Mouse (Mus musculus): ENCODE data around the gene Agap1. TPM values are rescaled to one million over a fixed set of nuclear protein-coding genes. Genes with fewer than 3 reads are reported as not detected.

The Agap1 gene
- polyA plus RNA-seq, 1 experiment from 2014 or later: 89.6 TPM

GRCm38 (mm10) chr1:89692420-89692819, 237.8 kb downstream of the Agap1 start:
- peaks cover 17% of the 10 kb centered on the region for H3K4me1 ChIP-seq (ENCODE audit: control insufficient read depth, insufficient read depth, low read length)
- no peak for ATAC-seq (ENCODE audit: low FRiP score, low TSS enrichment)
- no peaks in the 10 kb centered on the region for H3K27me3 ChIP-seq (ENCODE audit: control insufficient read depth, insufficient read depth, low read length)

GRCm38 (mm10) chr1:89694916-89695315, 240.3 kb downstream of the Agap1 start:
- H3K27me3 ChIP-seq (ENCODE audit: control insufficient read depth, insufficient read depth, low read length): no peaks in the 10 kb centered on the region; the same call in 1 of the 2 replicates

More at GRCm38 (mm10) chr1:89692420-89692819, 237.8 kb downstream of the Agap1 start:
- no peaks in the 10 kb centered on the region for H3K9me3 ChIP-seq (ENCODE audit: control insufficient read depth, low read length)
- H3K4me3 ChIP-seq (replicated peaks; ENCODE audit: low read depth, low read length): no peak overlapping the region
- H3K27ac ChIP-seq (replicated peaks; ENCODE audit: low read depth, low read length): no peak overlapping the region
- no peak overlapping the region for H3K4me2 ChIP-seq (ENCODE audit: low read length)
- H3K9ac ChIP-seq (replicated peaks; ENCODE audit: low read length): no peak overlapping the region
- 95% methylated on average over 12 of the region's 12 CpGs for WGBS
- no peak for DNase-seq
- peaks cover 18% of the 10 kb centered on the region for H3K36me3 ChIP-seq (ENCODE audit: control insufficient read depth, insufficient read depth, low read length)

GRCm38 (mm10) chr1:89697241-89697640, 242.6 kb downstream of the Agap1 start:
- peaks cover 23% of the 10 kb centered on the region for H3K36me3 ChIP-seq (ENCODE audit: control insufficient read depth, insufficient read depth, low read length)
- no peak for ATAC-seq (ENCODE audit: low FRiP score, low TSS enrichment)
- no peak overlapping the region for H3K9ac ChIP-seq (replicated peaks; ENCODE audit: low read length)
- 88% methylated on average over 2 of the region's 2 CpGs for WGBS
- H3K27ac ChIP-seq (replicated peaks; ENCODE audit: low read depth, low read length): no peak overlapping the region
- H3K4me2 ChIP-seq (ENCODE audit: low read length): no peak overlapping the region
- no peaks in the 10 kb centered on the region for H3K9me3 ChIP-seq (ENCODE audit: control insufficient read depth, low read length)
- H3K4me3 ChIP-seq (replicated peaks; ENCODE audit: low read depth, low read length): no peak overlapping the region
- no peak for DNase-seq
- H3K4me1 ChIP-seq (ENCODE audit: control insufficient read depth, insufficient read depth, low read length): peaks cover 17% of the 10 kb centered on the region
- no peaks in the 10 kb centered on the region; the same call in 1 of the 2 replicates for H3K27me3 ChIP-seq (ENCODE audit: control insufficient read depth, insufficient read depth, low read length)

More at GRCm38 (mm10) chr1:89694916-89695315, 240.3 kb downstream of the Agap1 start:
- DNase-seq: no peak
- H3K9ac ChIP-seq (replicated peaks; ENCODE audit: low read length): no peak overlapping the region
- H3K9me3 ChIP-seq (ENCODE audit: control insufficient read depth, low read length): no peaks in the 10 kb centered on the region
- H3K36me3 ChIP-seq (ENCODE audit: control insufficient read depth, insufficient read depth, low read length): peaks cover 15% of the 10 kb centered on the region
- WGBS: 96% methylated on average over 5 of the region's 5 CpGs
- ATAC-seq (ENCODE audit: low FRiP score, low TSS enrichment): no peak
- H3K4me1 ChIP-seq (ENCODE audit: control insufficient read depth, insufficient read depth, low read length): peaks cover 6% of the 10 kb centered on the region; the same call in 1 of the 2 replicates
- no peak overlapping the region for H3K27ac ChIP-seq (replicated peaks; ENCODE audit: low read depth, low read length)
- no peak overlapping the region for H3K4me3 ChIP-seq (replicated peaks; ENCODE audit: low read depth, low read length)
- H3K4me2 ChIP-seq (ENCODE audit: low read length): no peak overlapping the region

GRCm38 (mm10) chr1:89700166-89700565, 245.6 kb downstream of the Agap1 start:
- H3K4me2 ChIP-seq (ENCODE audit: low read length): no peak overlapping the region
- no peak overlapping the region for H3K4me3 ChIP-seq (replicated peaks; ENCODE audit: low read depth, low read length)
- no peak for ATAC-seq (ENCODE audit: low FRiP score, low TSS enrichment)
- no peak for DNase-seq
- no peak overlapping the region for H3K27ac ChIP-seq (replicated peaks; ENCODE audit: low read depth, low read length)
- 65% methylated on average over 9 of the region's 9 CpGs for WGBS
- H3K9ac ChIP-seq (replicated peaks; ENCODE audit: low read length): no peak overlapping the region
- H3K27me3 ChIP-seq (ENCODE audit: control insufficient read depth, insufficient read depth, low read length): no peaks in the 10 kb centered on the region; the same call in 1 of the 2 replicates
- H3K4me1 ChIP-seq (ENCODE audit: control insufficient read depth, insufficient read depth, low read length): peaks cover 35% of the 10 kb centered on the region
- peaks cover 18% of the 10 kb centered on the region for H3K36me3 ChIP-seq (ENCODE audit: control insufficient read depth, insufficient read depth, low read length)
- H3K9me3 ChIP-seq (ENCODE audit: control insufficient read depth, low read length): no peaks in the 10 kb centered on the region

- no peak for DNase-seq
- no peaks in the 10 kb centered on the region for H3K9me3 ChIP-seq (ENCODE audit: control insufficient read depth, low read length)
- 73% methylated on average over 5 of the region's 5 CpGs for WGBS
These were observed 246.6 kb downstream of the Agap1 start for GRCm38 (mm10) chr1:89701162-89701730.

GRCm38 (mm10) chr1:89703294-89703693, 248.7 kb downstream of the Agap1 start:
- Histone ChIP-seq H3K9me3 (ENCODE audit: control insufficient read depth, low read length) (no peaks in the 10 kb centered on the region), H3K4me3 (replicated peaks; ENCODE audit: low read depth, low read length) (no peak overlapping the region), H3K27ac (replicated peaks; ENCODE audit: low read depth, low read length) (no peak overlapping the region), H3K27me3 (ENCODE audit: control insufficient read depth, insufficient read depth, low read length) (no peaks in the 10 kb centered on the region; the same call in 1 of the 2 replicates), H3K4me1 (ENCODE audit: control insufficient read depth, insufficient read depth, low read length) (peaks cover 43% of the 10 kb centered on the region), H3K4me2 (ENCODE audit: low read length) (no peak overlapping the region), H3K9ac (replicated peaks; ENCODE audit: low read length) (no peak overlapping the region), H3K36me3 (ENCODE audit: control insufficient read depth, insufficient read depth, low read length) (peaks cover 13% of the 10 kb centered on the region; the same call in 1 of the 2 replicates)
- WGBS: 4% methylated on average over 13 of the region's 13 CpGs
- ATAC-seq (ENCODE audit: low FRiP score, low TSS enrichment) (0 out of 2 replicates have a peak, but pooled peaks have one; percentile 48), DNase-seq (peak; percentile 40)

More at GRCm38 (mm10) chr1:89701162-89701730, 246.6 kb downstream of the Agap1 start:
- Histone ChIP-seq H3K4me1 (ENCODE audit: control insufficient read depth, insufficient read depth, low read length) (peaks cover 35% of the 10 kb centered on the region), H3K27ac (replicated peaks; ENCODE audit: low read depth, low read length) (no peak overlapping the region), H3K27me3 (ENCODE audit: control insufficient read depth, insufficient read depth, low read length) (no peaks in the 10 kb centered on the region; the same call in 1 of the 2 replicates), H3K4me3 (replicated peaks; ENCODE audit: low read depth, low read length) (no peak overlapping the region), H3K36me3 (ENCODE audit: control insufficient read depth, insufficient read depth, low read length) (peaks cover 12% of the 10 kb centered on the region), H3K4me2 (ENCODE audit: low read length) (no peak overlapping the region), H3K9ac (replicated peaks; ENCODE audit: low read length) (no peak overlapping the region)
- no peak for ATAC-seq (ENCODE audit: low FRiP score, low TSS enrichment)

GRCm38 (mm10) chr1:89705670-89706069, 251.1 kb downstream of the Agap1 start:
- Histone ChIP-seq H3K27ac (replicated peaks; ENCODE audit: low read depth, low read length) (no peak overlapping the region), H3K36me3 (ENCODE audit: control insufficient read depth, insufficient read depth, low read length) (peaks cover 21% of the 10 kb centered on the region; the same call in 1 of the 2 replicates), H3K27me3 (ENCODE audit: control insufficient read depth, insufficient read depth, low read length) (no peaks in the 10 kb centered on the region), H3K9ac (replicated peaks; ENCODE audit: low read length) (no peak overlapping the region), H3K4me2 (ENCODE audit: low read length) (no peak overlapping the region), H3K4me1 (ENCODE audit: control insufficient read depth, insufficient read depth, low read length) (peaks cover 41% of the 10 kb centered on the region), H3K9me3 (ENCODE audit: control insufficient read depth, low read length) (no peaks in the 10 kb centered on the region), H3K4me3 (replicated peaks; ENCODE audit: low read depth, low read length) (no peak overlapping the region)
- 88% methylated on average over 6 of the region's 6 CpGs for WGBS
- DNase-seq (no peak), ATAC-seq (ENCODE audit: low FRiP score, low TSS enrichment) (no peak)

GRCm38 (mm10) chr1:89706862-89707261, 252.3 kb downstream of the Agap1 start:
- Histone ChIP-seq H3K27me3 (ENCODE audit: control insufficient read depth, insufficient read depth, low read length) (no peaks in the 10 kb centered on the region), H3K4me3 (replicated peaks; ENCODE audit: low read depth, low read length) (no peak overlapping the region), H3K27ac (replicated peaks; ENCODE audit: low read depth, low read length) (no peak overlapping the region), H3K9me3 (ENCODE audit: control insufficient read depth, low read length) (no peaks in the 10 kb centered on the region), H3K36me3 (ENCODE audit: control insufficient read depth, insufficient read depth, low read length) (peaks cover 17% of the 10 kb centered on the region; the same call in 1 of the 2 replicates), H3K4me1 (ENCODE audit: control insufficient read depth, insufficient read depth, low read length) (peaks cover 30% of the 10 kb centered on the region), H3K4me2 (ENCODE audit: low read length) (no peak overlapping the region), H3K9ac (replicated peaks; ENCODE audit: low read length) (no peak overlapping the region)
- ATAC-seq (ENCODE audit: low FRiP score, low TSS enrichment) (no peak), DNase-seq (no peak)
- WGBS: 84% methylated on average over 2 of the region's 2 CpGs

Measured in midbrain, embryonic 14.5 days (tissue).